ENCODE assay signal across 15 mouse cellular contexts in genomic region chr3:59204719-59205503, GRCm38 (mm10). TPM values are rescaled to one million over a fixed set of nuclear protein-coding genes. Genes with fewer than 3 reads are reported as not detected.
DNase-seq lines count a peak whose midpoint lies in the region; ATAC-seq and TF ChIP-seq lines count a peak whose summit lies in the region.
"Had no signal": no experiment of that assay in that cellular context is flagged by ENCODE, and none has a peak within 500 bp of the region (broad histone marks: within the 10 kb centered on the region; RNA-seq: fewer than 3 reads in every experiment).

No protein-coding gene starts in this region.

- H3K4me2 ChIP-seq in liver, postnatal 0 days (ENCODE audit: low read depth, low read length): 0 out of 2 replicates have a peak overlapping the region, but pooled peaks have one; percentile 11
- no peak overlapping the region for H3K4me2 ChIP-seq in liver, embryonic 12.5 days
- H3K4me2 ChIP-seq: embryonic facial prominence, embryonic 12.5 days had no signal

- H3K9ac ChIP-seq in liver, postnatal 0 days (replicated peaks): no peak overlapping the region
- H3K9ac ChIP-seq in liver, embryonic 12.5 days: no peak overlapping the region
- H3K9ac ChIP-seq: embryonic facial prominence, embryonic 12.5 days had no signal

- DNase-seq in liver, postnatal 0 days: no peak
- peak; percentile 46 for DNase-seq in fibroblast of lung, adult 2 months (ENCODE audit: low read depth)
- DNase-seq in induced T-regulatory cell, adult 2 months (ENCODE audit: low read depth): peak; percentile 27
- DNase-seq in cerebellum, adult 9-11 months: no peak
- no peak for DNase-seq in thymus, adult 2 months
- DNase-seq: adrenal gland, postnatal 36 days; cerebellum, adult 9-10 months; kidney, adult 8-10 months; right cerebral cortex, postnatal 4 days had no signal

- peak; percentile 35; the same call in 1 of the 2 replicates for ATAC-seq in liver, postnatal 0 days
- no peak for ATAC-seq in liver, embryonic 12.5 days
- peak; percentile 40 for ATAC-seq in neutrophil, adult 5-6 weeks (ENCODE audit: extremely low read depth, insufficient number of reproducible peaks, low FRiP score, poor library complexity, severe bottlenecking)

- no peaks in the 10 kb centered on the region for H3K9me3 ChIP-seq in liver, postnatal 0 days (ENCODE audit: low read length)
- no peaks in the 10 kb centered on the region for H3K9me3 ChIP-seq in liver, embryonic 12.5 days (replicated peaks)
- H3K9me3 ChIP-seq: embryonic facial prominence, embryonic 12.5 days had no signal

- TF ChIP-seq CTCF in liver, postnatal 0 days (IDR thresholded peaks at IDR 0.05; ENCODE audit: low read depth): no peak
- no peak for TF ChIP-seq CTCF in thymus, adult 2 months (IDR thresholded peaks at IDR 0.05; ENCODE audit: borderline replicate concordance, control insufficient read depth, extremely low read depth, insufficient read depth, low read length, poor library complexity)

- H3K36me3 ChIP-seq in liver, postnatal 0 days (replicated peaks; ENCODE audit: insufficient read depth, low read length): no peaks in the 10 kb centered on the region
- H3K36me3 ChIP-seq in liver, embryonic 12.5 days: no peaks in the 10 kb centered on the region
- H3K36me3 ChIP-seq in thymus, adult 2 months (ENCODE audit: control insufficient read depth, insufficient read depth, low read length): no peaks in the 10 kb centered on the region
- H3K36me3 ChIP-seq: embryonic facial prominence, embryonic 12.5 days had no signal

- no peaks in the 10 kb centered on the region for H3K27me3 ChIP-seq in liver, postnatal 0 days (ENCODE audit: insufficient read depth, low read length)
- H3K27me3 ChIP-seq in liver, embryonic 12.5 days (replicated peaks): no peaks in the 10 kb centered on the region
- no peaks in the 10 kb centered on the region for H3K27me3 ChIP-seq in thymus, adult 2 months (ENCODE audit: control insufficient read depth, insufficient read depth, low read length)
- H3K27me3 ChIP-seq: embryonic facial prominence, embryonic 12.5 days had no signal

- no peak overlapping the region for H3K4me3 ChIP-seq in liver, postnatal 0 days (ENCODE audit: low read depth, low read length)
- H3K4me3 ChIP-seq in liver, embryonic 12.5 days: no peak overlapping the region
- H3K4me3 ChIP-seq in thymus, adult 2 months (ENCODE audit: control insufficient read depth, insufficient read depth, low read length): no peak overlapping the region
- H3K4me3 ChIP-seq: embryonic facial prominence, embryonic 12.5 days had no signal

- 53% methylated on average over 11 of the region's 11 CpGs for WGBS in liver, postnatal 0 days (ENCODE audit: insufficient replicate concordance)
- WGBS in liver, embryonic 12.5 days (ENCODE audit: insufficient replicate concordance): 46% methylated on average over 11 of the region's 11 CpGs
- WGBS in thymus, adult 2 months: 90% methylated on average over 11 of the region's 11 CpGs

- H3K4me1 ChIP-seq in liver, postnatal 0 days (ENCODE audit: insufficient read depth): peaks cover 20% of the 10 kb centered on the region
- H3K4me1 ChIP-seq in liver, embryonic 12.5 days: peaks cover 31% of the 10 kb centered on the region
- peaks cover 41% of the 10 kb centered on the region for H3K4me1 ChIP-seq in thymus, adult 2 months (replicated peaks; ENCODE audit: control insufficient read depth, insufficient read depth, low read length)
- H3K4me1 ChIP-seq: embryonic facial prominence, embryonic 12.5 days had no signal

- no peak for TF ChIP-seq POLR2A in thymus, adult 2 months (IDR thresholded peaks at IDR 0.05; ENCODE audit: control insufficient read depth, extremely low read depth, insufficient read depth, low read length, poor library complexity)

- no peak for TF ChIP-seq EP300 in liver, postnatal 0 days (IDR thresholded peaks at IDR 0.05; ENCODE audit: low read depth)

- peak overlapping the region; percentile 39; the same call in 1 of the 2 replicates for H3K27ac ChIP-seq in liver, postnatal 0 days (ENCODE audit: low read depth)
- no peak overlapping the region for H3K27ac ChIP-seq in liver, embryonic 12.5 days
- H3K27ac ChIP-seq in thymus, adult 2 months (ENCODE audit: control insufficient read depth, insufficient read depth, low read length): no peak overlapping the region
- H3K27ac ChIP-seq: embryonic facial prominence, embryonic 12.5 days had no signal

RNA-seq across cellular contexts. Expression of gene P2ry13, which starts 5.8 kb away (rescaled TPM):
- 4.4 and 4.6 TPM in 2 replicates for polyA plus RNA-seq in liver, postnatal 0 days (2015; fragmentation: Nextera tagmentation; extraction: Ambion mirVana)
- polyA plus RNA-seq in liver, embryonic 12.5 days (2016; fragmentation: Nextera tagmentation; extraction: Ambion mirVana): 1.6 and 1.8 TPM in 2 replicates
- total RNA-seq in neutrophil, adult 5-6 weeks (2017): 56.6 and 61.7 TPM in 2 replicates
- polyA plus RNA-seq in thymus, adult 2 months (2012; rRNA removed): 9.4 and 10.4 TPM in 2 replicates

RNA-seq across cellular contexts. Expression of gene Gpr87, which starts 10.0 kb away (rescaled TPM):
- not detected in 2 replicates for polyA plus RNA-seq in liver, postnatal 0 days (2015; fragmentation: Nextera tagmentation; extraction: Ambion mirVana)
- 0.08 TPM in 1 of 2 replicates, not detected in the other for polyA plus RNA-seq in liver, embryonic 12.5 days (2016; fragmentation: Nextera tagmentation; extraction: Ambion mirVana)
- total RNA-seq in neutrophil, adult 5-6 weeks (2017): not detected in 2 replicates
- 2.9 and 3.7 TPM in 2 replicates for polyA plus RNA-seq in thymus, adult 2 months (2012; rRNA removed)
- total RNA-seq: adrenal gland, postnatal 36 days; layer of hippocampus, adult 8-10 months; left cerebral cortex, postnatal 36 days had no signal
- polyA plus RNA-seq: hindbrain, embryonic 11.5 days had no signal

RNA-seq across cellular contexts. Expression of gene P2ry14, which starts 51.5 kb away (rescaled TPM):
- polyA plus RNA-seq in liver, postnatal 0 days (2015; fragmentation: Nextera tagmentation; extraction: Ambion mirVana): 7.3 and 9.4 TPM in 2 replicates
- polyA plus RNA-seq in liver, embryonic 12.5 days (2016; fragmentation: Nextera tagmentation; extraction: Ambion mirVana): 1.7 and 2.4 TPM in 2 replicates
- total RNA-seq in neutrophil, adult 5-6 weeks (2017): 1.2 and 1.3 TPM in 2 replicates
- polyA plus RNA-seq in thymus, adult 2 months (2012; rRNA removed): 3.9 and 5.3 TPM in 2 replicates

RNA-seq across cellular contexts. Expression of gene P2ry12, which starts 57.8 kb away (rescaled TPM):
- polyA plus RNA-seq in liver, postnatal 0 days (2015; fragmentation: Nextera tagmentation; extraction: Ambion mirVana): 3.0 and 3.3 TPM in 2 replicates
- 1.4 and 2.2 TPM in 2 replicates for polyA plus RNA-seq in liver, embryonic 12.5 days (2016; fragmentation: Nextera tagmentation; extraction: Ambion mirVana)
- total RNA-seq in neutrophil, adult 5-6 weeks (2017): 15.8 and 18.3 TPM in 2 replicates
- polyA plus RNA-seq in thymus, adult 2 months (2012; rRNA removed): 13.6 and 15.7 TPM in 2 replicates

Comparison
In these comparisons a context has a peak if more than half of its experiments do, and no peak if none do; other contexts are left out.
1. DNase-seq: peak in fibroblast of lung, adult 2 months (single experiment) and induced T-regulatory cell, adult 2 months (single experiment); none in liver, postnatal 0 days (single experiment), cerebellum, adult 9-11 months (single experiment) and thymus, adult 2 months (single experiment).